Mouse (Mus musculus): ENCODE measurements around the gene Mrgprd. TPM values are rescaled to one million over a fixed set of nuclear protein-coding genes. Genes with fewer than 3 reads are reported as not detected.

Gene Mrgprd
- not detected in 2 replicates for polyA plus RNA-seq (2016; fragmentation: Nextera tagmentation; extraction: Ambion mirVana)

DNA sequence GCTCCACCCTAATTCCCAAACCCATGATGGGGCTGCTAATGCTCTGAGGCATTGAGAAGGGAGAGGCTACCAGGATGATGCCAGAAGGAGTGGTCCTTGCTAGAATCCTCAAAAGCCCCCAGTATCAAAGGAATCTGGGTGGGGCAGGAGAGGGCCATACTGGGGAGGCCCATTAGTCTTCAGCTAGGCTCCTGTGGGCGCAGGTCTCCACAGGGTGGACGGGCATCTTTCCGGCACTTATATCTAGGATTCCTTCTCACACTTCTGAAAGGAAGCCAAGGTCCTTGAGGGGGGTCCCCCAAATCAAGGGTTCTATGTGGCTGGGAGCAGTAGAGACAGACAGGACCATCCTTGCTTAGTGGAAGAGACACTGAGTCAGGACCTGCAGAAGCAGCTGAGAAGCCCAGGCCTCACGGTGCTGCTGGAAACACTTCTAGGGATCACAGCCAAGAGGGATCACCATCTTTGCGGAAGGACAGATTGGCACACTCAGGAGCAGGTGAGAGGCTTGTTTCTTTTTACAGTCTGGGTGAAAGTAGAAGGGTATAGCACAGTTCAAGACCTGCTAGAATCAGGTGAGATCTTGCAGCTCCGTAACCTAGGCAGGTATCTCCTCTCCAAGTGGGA is at the start of gene Mrgprd:
TSS of gene Mrgprd (plus strand) at position 51 of the 627 bp plus-strand sequence.
- Histone ChIP-seq H3K9me3 (replicated peaks) (no peaks in the 10 kb centered on the region), H3K4me3 (no peak within 1 kb of the TSS), H3K36me3 (no peaks in the 10 kb centered on the region), H3K27ac (no peak within 1 kb of the TSS), H3K27me3 (ENCODE audit: low read depth, poor library complexity, severe bottlenecking) (no peaks in the 10 kb centered on the region), H3K4me1 (0 out of 2 replicates have a peak, but pooled peaks cover 2% of the 10 kb centered on the region)
- WGBS: 88% methylated on average over 6 of the region's 6 CpGs
- DNase-seq (ENCODE audit: low spot score): no peak

DNA sequence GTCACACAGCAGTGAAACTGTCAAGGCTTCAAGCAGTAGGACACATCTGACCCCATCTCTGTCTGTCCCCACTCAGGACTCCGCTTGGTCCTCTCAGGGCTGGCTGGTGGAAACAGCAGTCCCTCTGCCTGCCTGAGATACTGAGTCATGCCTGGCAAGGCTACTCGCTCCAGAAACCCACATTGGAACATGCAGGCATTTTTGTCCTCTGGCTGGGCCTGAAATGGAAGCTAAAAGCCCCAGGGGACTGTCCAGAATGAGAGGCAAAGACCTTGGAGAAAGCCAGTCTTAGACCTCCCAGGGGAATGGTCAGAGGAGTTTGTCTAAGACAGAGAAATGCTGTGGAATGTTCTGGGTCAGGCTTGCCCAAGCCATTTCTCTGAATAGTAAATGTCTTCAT is 48.6 kb upstream of the Mrgprd start:
- no peak overlapping the region for H3K4me3 ChIP-seq
- H3K4me1 ChIP-seq: no peaks in the 10 kb centered on the region
- WGBS: 92% methylated on average over 2 of the region's 2 CpGs
- no peaks in the 10 kb centered on the region for H3K9me3 ChIP-seq (replicated peaks)
- no peaks in the 10 kb centered on the region for H3K27me3 ChIP-seq (ENCODE audit: low read depth, poor library complexity, severe bottlenecking)
- no peak overlapping the region for H3K27ac ChIP-seq
- peaks cover 61% of the 10 kb centered on the region for H3K36me3 ChIP-seq
- no peak for DNase-seq (ENCODE audit: low spot score)

DNA sequence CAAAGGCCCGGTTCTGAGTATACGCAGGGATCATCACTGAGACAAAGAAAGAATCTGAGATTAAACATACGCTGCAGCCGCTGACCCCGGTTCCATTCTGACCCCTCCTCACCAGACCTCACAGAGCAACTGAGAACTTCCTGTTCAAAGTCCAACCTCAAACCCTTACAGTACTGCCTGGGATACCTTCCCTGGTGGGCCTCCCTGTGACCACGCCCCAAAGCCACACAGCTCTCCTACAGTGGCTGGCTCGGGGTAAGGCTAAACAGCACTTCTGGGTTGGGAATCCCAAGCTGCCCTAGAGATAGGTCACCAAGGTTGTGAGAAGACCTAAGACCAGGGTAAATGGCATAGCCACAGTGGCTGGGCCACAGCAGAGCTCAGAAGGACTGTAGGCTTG is 45.7 kb upstream of the Mrgprd start:
- Histone ChIP-seq H3K36me3 (peaks cover 78% of the 10 kb centered on the region), H3K27me3 (ENCODE audit: low read depth, poor library complexity, severe bottlenecking) (no peaks in the 10 kb centered on the region), H3K27ac (no peak overlapping the region), H3K4me3 (no peak overlapping the region), H3K9me3 (replicated peaks) (no peaks in the 10 kb centered on the region), H3K4me1 (0 out of 2 replicates have a peak, but pooled peaks cover 3% of the 10 kb centered on the region)
- no peak for DNase-seq (ENCODE audit: low spot score)
- 93% methylated on average over 7 of the region's 7 CpGs for WGBS

DNA sequence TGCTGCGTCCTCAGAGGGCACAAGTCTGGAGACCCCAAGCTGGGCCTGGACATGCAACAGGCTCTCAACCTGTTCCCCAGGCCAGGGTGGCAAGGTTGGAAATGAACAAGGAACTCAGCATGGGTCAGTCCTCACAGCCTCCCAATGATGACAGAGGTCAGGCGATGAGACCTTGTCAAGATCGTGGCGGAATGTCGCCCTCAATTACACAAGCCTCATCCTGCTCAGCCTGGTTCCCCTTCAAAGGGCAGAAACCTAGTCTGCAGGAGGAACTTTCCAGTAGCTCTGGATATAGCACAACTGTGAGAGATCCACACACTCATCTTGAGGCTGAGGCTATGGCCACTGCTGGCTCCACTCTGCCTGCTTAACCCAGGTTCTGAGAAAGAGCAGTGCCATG is 43.7 kb upstream of the Mrgprd start:
- 92% methylated on average over 5 of the region's 5 CpGs for WGBS
- Histone ChIP-seq H3K4me3 (no peak overlapping the region), H3K27me3 (ENCODE audit: low read depth, poor library complexity, severe bottlenecking) (no peaks in the 10 kb centered on the region), H3K4me1 (0 out of 2 replicates have a peak, but pooled peaks cover 3% of the 10 kb centered on the region), H3K27ac (no peak overlapping the region), H3K36me3 (peaks cover 87% of the 10 kb centered on the region), H3K9me3 (replicated peaks) (no peaks in the 10 kb centered on the region)
- no peak for DNase-seq (ENCODE audit: low spot score)

DNA sequence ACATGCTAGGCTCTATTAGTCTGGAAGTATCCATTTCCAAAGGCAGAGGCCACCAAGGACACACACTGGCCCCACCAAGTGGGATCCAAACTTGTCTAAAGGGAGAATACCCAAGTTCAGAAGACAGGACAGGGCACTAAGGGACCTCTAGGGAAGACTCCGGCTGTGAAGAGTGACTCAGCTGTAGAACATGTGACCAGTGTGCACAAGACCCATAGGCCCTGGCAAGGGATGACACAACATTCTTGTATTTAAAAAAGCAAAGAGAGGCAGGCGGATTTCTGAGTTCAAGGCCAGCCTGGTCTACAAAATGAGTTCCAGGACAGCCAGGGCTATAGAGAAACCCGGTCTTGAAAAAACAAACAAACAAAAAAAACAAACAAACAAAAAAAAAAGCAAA is 39.1 kb upstream of the Mrgprd start:
- Histone ChIP-seq H3K4me3 (no peak overlapping the region), H3K27me3 (ENCODE audit: low read depth, poor library complexity, severe bottlenecking) (no peaks in the 10 kb centered on the region), H3K9me3 (replicated peaks) (no peaks in the 10 kb centered on the region), H3K27ac (no peak overlapping the region), H3K36me3 (peaks cover 93% of the 10 kb centered on the region), H3K4me1 (0 out of 2 replicates have a peak, but pooled peaks cover 3% of the 10 kb centered on the region)
- no peak for DNase-seq (ENCODE audit: low spot score)
- 86% methylated on average over 3 of the region's 3 CpGs for WGBS

DNA sequence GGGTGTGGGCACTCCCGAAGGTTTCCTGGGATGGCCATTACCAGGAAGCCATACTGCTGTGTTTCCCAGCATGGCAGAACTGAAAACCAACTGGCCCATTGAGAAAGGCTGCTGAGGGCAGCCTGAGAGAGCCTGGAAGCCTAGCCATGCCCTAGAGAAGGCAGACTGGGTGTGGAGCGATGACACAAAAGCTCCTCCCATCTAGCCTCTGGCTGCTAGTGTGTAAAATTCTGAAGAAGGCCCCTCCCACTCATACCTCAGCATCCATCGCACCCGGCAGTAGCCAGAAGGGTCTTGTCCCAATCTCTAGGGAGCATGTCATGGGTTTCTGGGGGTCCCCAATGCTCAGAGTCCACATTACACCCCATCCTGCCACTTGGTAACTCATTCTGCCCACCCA is 33.2 kb upstream of the Mrgprd start:
- 87% methylated on average over 4 of the region's 4 CpGs for WGBS
- H3K36me3 ChIP-seq: peaks cover 40% of the 10 kb centered on the region

DNA sequence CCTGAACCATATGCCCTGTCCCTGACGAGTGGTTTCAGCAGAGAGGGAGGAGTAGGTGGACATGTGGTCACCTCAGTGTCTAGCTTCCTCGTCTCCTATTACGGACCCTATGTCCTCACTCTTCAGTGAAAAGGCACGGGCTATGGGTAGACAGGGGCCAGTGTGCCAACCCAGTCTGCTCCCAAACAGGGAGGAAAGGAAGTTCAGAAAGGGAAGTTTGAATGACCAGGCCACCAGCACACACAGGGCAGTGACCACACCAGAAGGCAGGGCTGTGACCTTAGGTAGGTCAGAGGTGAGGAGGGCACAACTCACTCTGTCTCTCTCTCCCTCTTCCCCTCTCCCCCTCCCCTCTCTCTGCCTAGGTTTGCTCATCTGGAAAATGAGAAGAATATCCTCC is 31.6 kb upstream of the Mrgprd start:
- Histone ChIP-seq H3K9me3 (replicated peaks) (no peaks in the 10 kb centered on the region), H3K4me1 (peaks cover 25% of the 10 kb centered on the region), H3K36me3 (peaks cover 25% of the 10 kb centered on the region), H3K27ac (peak overlapping the region; percentile 77), H3K4me3 (peak overlapping the region; percentile 58), H3K27me3 (ENCODE audit: low read depth, poor library complexity, severe bottlenecking) (no peaks in the 10 kb centered on the region)
- no peak for DNase-seq (ENCODE audit: low spot score)
- 47% methylated on average over 4 of the region's 4 CpGs for WGBS

More for the DNA sequence above, 33.2 kb upstream of the Mrgprd start:
- H3K27me3 ChIP-seq (ENCODE audit: low read depth, poor library complexity, severe bottlenecking): no peaks in the 10 kb centered on the region
- no peak overlapping the region for H3K4me3 ChIP-seq
- H3K4me1 ChIP-seq: peaks cover 25% of the 10 kb centered on the region
- H3K27ac ChIP-seq: no peak overlapping the region
- no peak for DNase-seq (ENCODE audit: low spot score)
- H3K9me3 ChIP-seq (replicated peaks): no peaks in the 10 kb centered on the region

DNA sequence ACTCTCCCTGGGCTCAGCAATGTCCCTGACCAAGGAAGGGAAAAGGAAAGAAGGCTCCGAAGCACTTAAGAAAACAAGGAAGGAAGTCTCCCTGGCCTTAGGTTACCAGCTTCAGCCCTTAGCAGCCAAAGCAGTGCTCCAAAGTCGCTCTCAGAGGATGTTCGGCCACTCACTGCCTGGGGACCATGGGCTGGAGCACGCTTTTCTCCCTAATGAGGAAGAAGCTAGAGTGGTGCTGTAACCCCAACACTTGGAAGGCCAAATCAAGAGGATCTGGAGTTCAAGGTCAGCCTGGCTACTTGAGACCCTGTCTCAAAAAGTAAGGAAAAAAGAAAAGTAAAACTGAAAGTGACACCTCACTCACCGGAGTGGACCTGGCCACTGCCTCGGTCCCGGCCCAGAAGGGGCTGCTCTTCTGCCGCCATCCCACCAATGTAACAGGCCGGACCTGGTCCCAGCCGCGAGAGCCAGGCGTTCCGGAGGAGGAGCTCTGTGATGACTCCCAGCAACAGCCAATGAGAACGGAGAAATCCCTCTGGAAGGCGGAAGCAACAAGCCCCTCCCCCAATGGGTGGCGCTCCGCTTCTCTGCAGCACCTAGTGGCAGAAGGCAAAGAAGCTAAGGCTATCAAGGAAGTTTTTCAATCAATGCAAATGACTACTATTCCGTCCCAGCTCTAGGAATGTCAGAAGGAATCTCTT is 31.0 kb upstream of the Mrgprd start, which contains the start of gene Tpcn2:
TSS of gene Tpcn2 (minus strand) at position 525 of the 701 bp plus-strand sequence.
- DNase-seq (ENCODE audit: low spot score): peak; percentile 89
- Histone ChIP-seq H3K36me3 (peaks cover 19% of the 10 kb centered on the region), H3K27me3 (ENCODE audit: low read depth, poor library complexity, severe bottlenecking) (no peaks in the 10 kb centered on the region), H3K4me3 (peak within 1 kb of the TSS; percentile 58), H3K9me3 (replicated peaks) (no peaks in the 10 kb centered on the region), H3K4me1 (peaks cover 25% of the 10 kb centered on the region), H3K27ac (peak within 1 kb of the TSS; percentile 77)
- WGBS: 4% methylated on average over 18 of the region's 18 CpGs

DNA sequence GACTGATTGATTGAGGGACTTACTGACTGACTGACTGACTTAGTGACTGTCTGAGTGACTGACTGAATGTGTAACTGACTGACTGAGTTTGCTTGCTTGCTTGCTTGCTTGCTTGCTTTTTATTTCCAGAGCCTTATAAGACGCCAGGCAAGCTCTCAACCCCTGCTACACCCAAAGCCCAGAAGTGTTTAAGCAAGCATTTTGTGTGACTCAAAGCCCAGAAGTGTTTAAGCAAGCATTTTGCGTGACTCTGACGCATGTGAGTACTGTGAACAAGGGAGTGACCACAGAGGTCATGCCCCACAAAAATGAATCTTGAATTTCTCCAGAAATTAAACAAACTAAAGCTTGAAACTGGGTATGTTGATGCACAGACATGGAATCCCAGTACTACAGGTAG is 30.3 kb upstream of the Mrgprd start:
- H3K27ac ChIP-seq: 0 out of 2 replicates have a peak overlapping the region, but pooled peaks have one; percentile 27
- no peak for DNase-seq (ENCODE audit: low spot score)
- WGBS: 63% methylated on average over 3 of the region's 3 CpGs

DNA sequence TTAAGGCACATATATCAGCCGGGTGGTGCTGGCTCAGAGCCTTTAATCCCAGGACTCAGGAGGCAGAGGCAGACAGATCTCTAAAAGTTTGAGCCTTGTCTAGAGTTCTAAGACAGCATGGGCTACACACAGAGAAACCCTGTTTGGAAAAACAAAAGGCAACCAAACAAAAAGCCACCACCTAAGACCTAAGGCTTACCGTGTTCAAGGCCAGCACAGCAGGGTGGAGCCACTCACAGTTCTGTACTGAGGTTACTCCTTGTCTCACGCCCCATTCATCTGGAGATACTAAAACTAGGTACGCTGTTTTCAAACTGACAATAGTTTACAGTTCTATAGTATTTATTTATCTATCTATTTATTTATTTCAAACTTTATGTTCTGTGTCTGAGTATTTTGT is 29.2 kb upstream of the Mrgprd start:
- H3K4me3 ChIP-seq: no peak overlapping the region
- H3K4me1 ChIP-seq: peaks cover 29% of the 10 kb centered on the region
- no peak for DNase-seq (ENCODE audit: low spot score)
- H3K27ac ChIP-seq: no peak overlapping the region
- no peaks in the 10 kb centered on the region for H3K9me3 ChIP-seq (replicated peaks)
- H3K27me3 ChIP-seq (ENCODE audit: low read depth, poor library complexity, severe bottlenecking): no peaks in the 10 kb centered on the region
- peaks cover under 1% of the 10 kb centered on the region; the same call in 1 of the 2 replicates for H3K36me3 ChIP-seq
- 86% methylated on average over 4 of the region's 4 CpGs for WGBS

More for the DNA sequence above, 30.3 kb upstream of the Mrgprd start:
- H3K4me1 ChIP-seq: peaks cover 26% of the 10 kb centered on the region
- peak overlapping the region; percentile 58 for H3K4me3 ChIP-seq
- no peaks in the 10 kb centered on the region for H3K9me3 ChIP-seq (replicated peaks)
- H3K36me3 ChIP-seq: peaks cover 12% of the 10 kb centered on the region
- H3K27me3 ChIP-seq (ENCODE audit: low read depth, poor library complexity, severe bottlenecking): no peaks in the 10 kb centered on the region

DNA sequence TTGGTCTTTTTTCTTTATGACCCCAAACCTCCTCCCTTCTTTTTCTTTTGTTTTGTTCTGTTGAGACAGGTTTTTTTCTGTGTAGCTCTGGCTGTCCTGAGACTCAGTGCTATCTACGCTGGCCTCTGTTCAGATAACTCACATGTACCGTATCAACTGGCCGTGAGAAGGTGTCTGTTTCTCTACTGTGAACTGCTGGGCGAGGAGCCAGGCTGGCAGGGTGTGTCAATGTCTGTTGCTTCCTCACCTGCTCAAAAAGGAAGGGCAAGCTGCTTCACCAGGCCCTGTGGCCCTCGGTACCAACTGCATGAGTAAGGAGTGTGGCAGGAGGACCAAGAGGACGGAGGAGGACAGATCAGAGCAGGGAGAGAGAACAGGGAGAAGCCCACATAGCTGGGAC is 27.2 kb upstream of the Mrgprd start:
- no peaks in the 10 kb centered on the region for H3K27me3 ChIP-seq (ENCODE audit: low read depth, poor library complexity, severe bottlenecking)
- 84% methylated on average over 6 of the region's 6 CpGs for WGBS
- no peak overlapping the region for H3K4me3 ChIP-seq
- no peaks in the 10 kb centered on the region for H3K9me3 ChIP-seq (replicated peaks)
- peaks cover 20% of the 10 kb centered on the region for H3K4me1 ChIP-seq
- no peak for DNase-seq (ENCODE audit: low spot score)
- H3K36me3 ChIP-seq: no peaks in the 10 kb centered on the region
- H3K27ac ChIP-seq: no peak overlapping the region

DNA sequence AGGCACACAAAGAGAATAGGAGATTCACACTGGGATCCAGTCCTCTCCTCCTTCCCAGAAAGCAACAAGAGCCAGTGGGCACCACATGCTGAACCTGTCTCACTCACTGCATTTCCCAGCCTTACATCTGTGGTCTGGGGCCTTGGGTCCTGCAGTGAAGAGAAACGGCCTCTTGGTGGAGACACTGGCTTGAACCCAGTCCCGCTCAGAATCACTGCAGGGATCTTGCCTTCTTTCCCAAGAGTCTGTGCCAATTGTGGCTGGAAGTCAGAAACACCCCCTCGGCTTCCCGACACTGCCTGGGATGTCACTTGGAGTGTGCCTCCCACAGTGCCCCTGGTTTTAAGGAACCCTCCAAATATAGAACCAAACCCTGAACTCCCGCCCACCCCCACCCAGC is 25.3 kb upstream of the Mrgprd start:
- H3K4me1 ChIP-seq: peaks cover 6% of the 10 kb centered on the region; the same call in 1 of the 2 replicates
- peak; percentile 54 for DNase-seq (ENCODE audit: low spot score)
- H3K9me3 ChIP-seq (replicated peaks): no peaks in the 10 kb centered on the region
- no peaks in the 10 kb centered on the region for H3K36me3 ChIP-seq
- WGBS: 24% methylated on average over 5 of the region's 5 CpGs
- 0 out of 2 replicates have a peak overlapping the region, but pooled peaks have one; percentile 14 for H3K27ac ChIP-seq
- H3K27me3 ChIP-seq (ENCODE audit: low read depth, poor library complexity, severe bottlenecking): no peaks in the 10 kb centered on the region
- H3K4me3 ChIP-seq: no peak overlapping the region

DNA sequence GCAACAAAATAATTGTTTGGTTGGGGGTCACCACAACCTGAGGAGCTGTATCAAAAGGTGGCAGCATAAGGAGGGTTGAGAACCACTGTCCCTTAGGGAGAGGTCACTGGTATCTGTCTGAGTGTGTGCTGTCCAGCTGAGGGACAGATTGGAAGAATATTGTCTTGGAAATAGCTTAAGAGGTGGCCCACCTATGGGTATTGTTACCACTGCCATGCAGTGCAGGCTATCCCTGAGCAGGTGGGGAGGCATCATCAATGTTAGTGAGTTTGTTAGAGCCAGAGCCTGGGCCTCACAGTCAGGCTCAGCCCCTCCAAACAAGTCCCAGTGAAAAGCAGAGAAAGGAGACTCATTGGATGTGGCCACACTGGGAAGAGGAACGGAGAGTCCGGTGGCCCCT is 22.8 kb upstream of the Mrgprd start:
- Histone ChIP-seq H3K4me3 (no peak overlapping the region), H3K27ac (no peak overlapping the region), H3K9me3 (replicated peaks) (no peaks in the 10 kb centered on the region), H3K4me1 (peaks cover 5% of the 10 kb centered on the region; the same call in 1 of the 2 replicates), H3K36me3 (no peaks in the 10 kb centered on the region), H3K27me3 (ENCODE audit: low read depth, poor library complexity, severe bottlenecking) (no peaks in the 10 kb centered on the region)
- DNase-seq (ENCODE audit: low spot score): no peak
- 90% methylated on average over 2 of the region's 2 CpGs for WGBS

Measured in limb, embryonic 10.5 days (tissue).